25 mouse cellular contexts compared by ENCODE assay signal in genomic region chr17:84645894-84646293, GRCm38 (mm10). TPM values are rescaled to one million over a fixed set of nuclear protein-coding genes. Genes with fewer than 3 reads are reported as not detected.
DNase-seq lines count a peak whose midpoint lies in the region; ATAC-seq lines count a peak whose summit lies in the region.
"Had no signal": no experiment of that assay in that cellular context is flagged by ENCODE, and none has a peak within 500 bp of the region (broad histone marks: within the 10 kb centered on the region; RNA-seq: fewer than 3 reads in every experiment).

No protein-coding gene starts in this region.

- no peaks in the 10 kb centered on the region for H3K9me3 ChIP-seq in forebrain, embryonic 12.5 days
- H3K9me3 ChIP-seq in forebrain, embryonic 13.5 days (replicated peaks): no peaks in the 10 kb centered on the region
- H3K9me3 ChIP-seq in embryonic facial prominence, embryonic 10.5 days: no peaks in the 10 kb centered on the region
- H3K9me3 ChIP-seq: embryonic facial prominence, embryonic 15.5 days; G1E; heart, embryonic 10.5 days; intestine, embryonic 15.5 days had no signal

- no peaks in the 10 kb centered on the region for H3K27me3 ChIP-seq in forebrain, embryonic 12.5 days
- no peaks in the 10 kb centered on the region for H3K27me3 ChIP-seq in forebrain, embryonic 13.5 days
- no peaks in the 10 kb centered on the region for H3K27me3 ChIP-seq in embryonic facial prominence, embryonic 10.5 days (replicated peaks; ENCODE audit: low read depth, poor library complexity, severe bottlenecking)
- H3K27me3 ChIP-seq: embryonic facial prominence, embryonic 15.5 days; intestine, embryonic 15.5 days had no signal

- no peak overlapping the region for H3K4me2 ChIP-seq in forebrain, embryonic 12.5 days
- H3K4me2 ChIP-seq in forebrain, embryonic 13.5 days: no peak overlapping the region
- H3K4me2 ChIP-seq: embryonic facial prominence, embryonic 15.5 days; hindbrain, embryonic 14.5 days; intestine, embryonic 15.5 days had no signal

- no peak overlapping the region for H3K9ac ChIP-seq in forebrain, embryonic 12.5 days
- H3K9ac ChIP-seq in forebrain, embryonic 13.5 days: no peak overlapping the region
- H3K9ac ChIP-seq: embryonic facial prominence, embryonic 15.5 days; hindbrain, embryonic 14.5 days; intestine, embryonic 15.5 days had no signal

- no peak overlapping the region for H3K4me3 ChIP-seq in forebrain, embryonic 12.5 days (replicated peaks)
- no peak overlapping the region for H3K4me3 ChIP-seq in forebrain, embryonic 13.5 days
- no peak overlapping the region for H3K4me3 ChIP-seq in embryonic facial prominence, embryonic 10.5 days
- H3K4me3 ChIP-seq: embryonic facial prominence, embryonic 15.5 days; erythroblast, embryonic 14.5 days; gastrocnemius, adult 2 months; heart, embryonic 10.5 days; intestine, embryonic 15.5 days had no signal

- ATAC-seq in forebrain, embryonic 12.5 days (ENCODE audit: low FRiP score): peak; percentile 63; the same call in 1 of the 2 replicates
- no peak for ATAC-seq in forebrain, embryonic 13.5 days
- ATAC-seq: CD4-positive, CD25-positive, alpha-beta regulatory T cell, adult 4 months; intestine, embryonic 15.5 days had no signal

- DNase-seq in embryo, embryonic 11 days: peak; percentile 36
- no peak for DNase-seq in embryo, embryonic 10 days (ENCODE audit: low spot score)
- peak; percentile 3 for DNase-seq in kidney, postnatal 10 days
- DNase-seq in kidney, adult 8-10 months: no peak
- DNase-seq in embryonic facial prominence, embryonic 10.5 days (ENCODE audit: low spot score): peak; percentile 47
- DNase-seq in cerebellum, postnatal 25 days: no peak
- DNase-seq: adrenal gland, postnatal 10 days; B cell, adult 2 months; cerebellum, adult 18-20 months; cerebellum, adult 9-11 months; gastrocnemius, adult 2 months; gastrocnemius, postnatal 25 days; heart, postnatal 10 days; heart, postnatal 4 days; kidney, adult 18-20 months had no signal

- no peaks in the 10 kb centered on the region for H3K36me3 ChIP-seq in forebrain, embryonic 12.5 days (replicated peaks)
- H3K36me3 ChIP-seq in forebrain, embryonic 13.5 days (ENCODE audit: poor library complexity, severe bottlenecking): no peaks in the 10 kb centered on the region
- peaks cover 13% of the 10 kb centered on the region; the same call in 1 of the 2 replicates for H3K36me3 ChIP-seq in embryonic facial prominence, embryonic 10.5 days (replicated peaks)
- H3K36me3 ChIP-seq: G1E; heart, embryonic 10.5 days; intestine, embryonic 15.5 days had no signal

- 34% methylated on average over 3 of the region's 7 CpGs for WGBS in forebrain, embryonic 12.5 days
- 25% methylated on average over 3 of the region's 7 CpGs for WGBS in forebrain, embryonic 13.5 days
- 21% methylated on average over 5 of the region's 7 CpGs for WGBS in embryonic facial prominence, embryonic 10.5 days

- no peak overlapping the region for H3K27ac ChIP-seq in forebrain, embryonic 12.5 days
- no peak overlapping the region for H3K27ac ChIP-seq in forebrain, embryonic 13.5 days
- no peak overlapping the region; the same call in 1 of the 2 replicates for H3K27ac ChIP-seq in embryonic facial prominence, embryonic 10.5 days (replicated peaks)
- H3K27ac ChIP-seq: embryonic facial prominence, embryonic 15.5 days; gastrocnemius, adult 2 months; heart, embryonic 10.5 days; hindbrain, embryonic 14.5 days; intestine, embryonic 15.5 days had no signal

- H3K4me1 ChIP-seq in forebrain, embryonic 12.5 days: peaks cover 21% of the 10 kb centered on the region
- peaks cover 20% of the 10 kb centered on the region for H3K4me1 ChIP-seq in forebrain, embryonic 13.5 days
- peaks cover 42% of the 10 kb centered on the region for H3K4me1 ChIP-seq in embryonic facial prominence, embryonic 10.5 days

RNA-seq across cellular contexts. Expression of gene Dync2li1, which starts 19.6 kb away (rescaled TPM):
- polyA plus RNA-seq in forebrain, embryonic 12.5 days (2016; fragmentation: Nextera tagmentation; extraction: Ambion mirVana): 34.2 and 34.6 TPM in 2 replicates
- 30.6 and 35.9 TPM in 2 replicates for polyA plus RNA-seq in forebrain, embryonic 13.5 days (2015; fragmentation: Nextera tagmentation; extraction: Ambion mirVana)
- polyA plus RNA-seq in embryonic facial prominence, embryonic 10.5 days (2016; fragmentation: Nextera tagmentation; extraction: Ambion mirVana): 29.4 and 34.6 TPM in 2 replicates
- polyA plus RNA-seq: erythroblast, embryonic 14.5 days; G1E had no signal

RNA-seq across cellular contexts. Expression of gene Abcg8, which starts 30.2 kb away (rescaled TPM):
- polyA plus RNA-seq in forebrain, embryonic 12.5 days (2016; fragmentation: Nextera tagmentation; extraction: Ambion mirVana): 0.05 and 0.19 TPM in 2 replicates
- polyA plus RNA-seq in forebrain, embryonic 13.5 days (2015; fragmentation: Nextera tagmentation; extraction: Ambion mirVana): 0.09 and 0.37 TPM in 2 replicates
- polyA plus RNA-seq in embryonic facial prominence, embryonic 10.5 days (2016; fragmentation: Nextera tagmentation; extraction: Ambion mirVana): 0.10 and 0.15 TPM in 2 replicates
- polyA plus RNA-seq: CD4-positive, CD25-positive, alpha-beta regulatory T cell, adult 4 months; erythroblast, embryonic 14.5 days; G1E; heart, embryonic 14.5 days had no signal

RNA-seq across cellular contexts. Expression of gene Abcg5, which starts 36.9 kb away (rescaled TPM):
- 2.8 and 4.2 TPM in 2 replicates for polyA plus RNA-seq in forebrain, embryonic 12.5 days (2016; fragmentation: Nextera tagmentation; extraction: Ambion mirVana)
- 4.1 and 4.3 TPM in 2 replicates for polyA plus RNA-seq in forebrain, embryonic 13.5 days (2015; fragmentation: Nextera tagmentation; extraction: Ambion mirVana)
- polyA plus RNA-seq in embryonic facial prominence, embryonic 10.5 days (2016; fragmentation: Nextera tagmentation; extraction: Ambion mirVana): 1.3 and 1.6 TPM in 2 replicates
- polyA plus RNA-seq: CD4-positive, CD25-positive, alpha-beta regulatory T cell, adult 4 months; erythroblast, embryonic 14.5 days; G1E had no signal

Comparison
In these comparisons a context has a peak if more than half of its experiments do, and no peak if none do; other contexts are left out.
1. DNase-seq: peak in embryo, embryonic 11 days (single experiment), kidney, postnatal 10 days (single experiment) and embryonic facial prominence, embryonic 10.5 days (single experiment); none in embryo, embryonic 10 days (single experiment), kidney, adult 8-10 months (0 of 2) and cerebellum, postnatal 25 days (0 of 2).